Mouse (Mus musculus): ENCODE results near the gene Rufy3. TPM values are rescaled to one million over a fixed set of nuclear protein-coding genes. Genes with fewer than 3 reads are reported as not detected.
A peak's percentile ranks its signal among the peaks of the same experiment; 100 is the strongest.

The Rufy3 gene
- polyA plus RNA-seq, 1 experiment from 2014 or later = 245 TPM

- H3K27me3 ChIP-seq (replicated peaks) = no peaks in the 10 kb centered on the region
- no peaks in the 10 kb centered on the region for H3K36me3 ChIP-seq
- H3K27ac ChIP-seq = no peak overlapping the region
- no peaks in the 10 kb centered on the region for H3K9me3 ChIP-seq
- no peak for ATAC-seq (ENCODE audit: low FRiP score, low read depth)
- whole genome bisulfite sequencing = 53% methylated on average over 1 of the region's 1 CpGs
- no peak overlapping the region for H3K4me2 ChIP-seq (replicated peaks)
- peaks cover 14% of the 10 kb centered on the region for H3K4me1 ChIP-seq
- no peak overlapping the region for H3K9ac ChIP-seq
- no peak overlapping the region for H3K4me3 ChIP-seq
These were observed 5.8 kb upstream of the Rufy3 start for GRCm38 (mm10) chr5:88558991-88559390.

- no peaks in the 10 kb centered on the region for H3K27me3 ChIP-seq (replicated peaks)
- H3K9ac ChIP-seq = no peak overlapping the region
- 83% methylated on average over 9 of the region's 9 CpGs for WGBS
These were observed 3.6 kb upstream of the Rufy3 start for GRCm38 (mm10) chr5:88561080-88561814.

GRCm38 (mm10) chr5:88562863-88563780, 1.7 kb upstream of the Rufy3 start:
- Histone ChIP-seq H3K9ac (no peak overlapping the region), H3K4me1 (peaks cover 12% of the 10 kb centered on the region; the same call in 1 of the 2 replicates), H3K4me2 (replicated peaks) (no peak overlapping the region), H3K9me3 (no peaks in the 10 kb centered on the region), H3K36me3 (no peaks in the 10 kb centered on the region), H3K4me3 (no peak overlapping the region), H3K27me3 (replicated peaks) (no peaks in the 10 kb centered on the region), H3K27ac (no peak overlapping the region)
- no peak for ATAC-seq (ENCODE audit: low FRiP score, low read depth)
- 79% methylated on average over 8 of the region's 8 CpGs for WGBS

More at GRCm38 (mm10) chr5:88561080-88561814, 3.6 kb upstream of the Rufy3 start:
- H3K4me3 ChIP-seq = no peak overlapping the region
- H3K36me3 ChIP-seq = no peaks in the 10 kb centered on the region
- H3K4me2 ChIP-seq (replicated peaks) = no peak overlapping the region
- H3K27ac ChIP-seq = no peak overlapping the region
- ATAC-seq (ENCODE audit: low FRiP score, low read depth) = no peak
- H3K4me1 ChIP-seq = peaks cover 4% of the 10 kb centered on the region; the same call in 1 of the 2 replicates
- H3K9me3 ChIP-seq = no peaks in the 10 kb centered on the region

- Histone ChIP-seq H3K4me1 (peaks cover 12% of the 10 kb centered on the region; the same call in 1 of the 2 replicates), H3K27me3 (replicated peaks) (no peaks in the 10 kb centered on the region), H3K9ac (peak overlapping the region; percentile 93), H3K9me3 (no peaks in the 10 kb centered on the region), H3K4me3 (peak overlapping the region; percentile 91), H3K27ac (peak overlapping the region; percentile 86), H3K4me2 (replicated peaks) (peak overlapping the region; percentile 67), H3K36me3 (no peaks in the 10 kb centered on the region)
- peak; percentile 77 for ATAC-seq (ENCODE audit: low FRiP score, low read depth)
- WGBS = under 1% methylated on average over 118 of the region's 119 CpGs
These were observed 551 bp downstream of the Rufy3 start for GRCm38 (mm10) chr5:88565148-88566033.

- Histone ChIP-seq H3K27me3 (replicated peaks) (no peaks in the 10 kb centered on the region), H3K27ac (peak overlapping the region; percentile 86), H3K4me1 (peaks cover 12% of the 10 kb centered on the region; the same call in 1 of the 2 replicates), H3K9ac (peak overlapping the region; percentile 93), H3K9me3 (no peaks in the 10 kb centered on the region), H3K4me3 (peak overlapping the region; percentile 91), H3K4me2 (replicated peaks) (peak overlapping the region; percentile 67), H3K36me3 (no peaks in the 10 kb centered on the region)
- WGBS = 10% methylated on average over 14 of the region's 14 CpGs
- ATAC-seq (ENCODE audit: low FRiP score, low read depth) = peak; percentile 38
These were observed 1.4 kb downstream of the Rufy3 start for GRCm38 (mm10) chr5:88566034-88566841.

- WGBS = 63% methylated on average over 3 of the region's 3 CpGs
- Histone ChIP-seq H3K27ac (no peak overlapping the region), H3K9me3 (no peaks in the 10 kb centered on the region), H3K36me3 (no peaks in the 10 kb centered on the region), H3K9ac (no peak overlapping the region), H3K4me2 (replicated peaks) (no peak overlapping the region), H3K4me1 (peaks cover 12% of the 10 kb centered on the region; the same call in 1 of the 2 replicates), H3K4me3 (no peak overlapping the region), H3K27me3 (replicated peaks) (no peaks in the 10 kb centered on the region)
- no peak for ATAC-seq (ENCODE audit: low FRiP score, low read depth)
These were observed 4.7 kb downstream of the Rufy3 start for GRCm38 (mm10) chr5:88569541-88569940.

- Histone ChIP-seq H3K4me1 (no peaks in the 10 kb centered on the region), H3K27me3 (replicated peaks) (no peaks in the 10 kb centered on the region), H3K9ac (no peak overlapping the region), H3K36me3 (no peaks in the 10 kb centered on the region), H3K4me3 (no peak overlapping the region), H3K27ac (no peak overlapping the region), H3K9me3 (no peaks in the 10 kb centered on the region), H3K4me2 (replicated peaks) (no peak overlapping the region)
- ATAC-seq (ENCODE audit: low FRiP score, low read depth) = no peak
- WGBS = 88% methylated on average over 3 of the region's 3 CpGs
These were observed 10.0 kb downstream of the Rufy3 start for GRCm38 (mm10) chr5:88574829-88575228.

- Histone ChIP-seq H3K9ac (no peak overlapping the region), H3K9me3 (no peaks in the 10 kb centered on the region), H3K4me1 (no peaks in the 10 kb centered on the region), H3K4me2 (replicated peaks) (no peak overlapping the region), H3K36me3 (no peaks in the 10 kb centered on the region), H3K4me3 (no peak overlapping the region), H3K27me3 (replicated peaks) (no peaks in the 10 kb centered on the region), H3K27ac (no peak overlapping the region)
- ATAC-seq (ENCODE audit: low FRiP score, low read depth) = no peak
- WGBS = 74% methylated on average over 3 of the region's 3 CpGs
These were observed 10.9 kb downstream of the Rufy3 start for GRCm38 (mm10) chr5:88575506-88576338.

GRCm38 (mm10) chr5:88580681-88581080, 15.8 kb downstream of the Rufy3 start:
- ATAC-seq (ENCODE audit: low FRiP score, low read depth) = no peak
- Histone ChIP-seq H3K9me3 (no peaks in the 10 kb centered on the region), H3K27ac (no peak overlapping the region), H3K36me3 (no peaks in the 10 kb centered on the region), H3K4me3 (no peak overlapping the region), H3K27me3 (replicated peaks) (no peaks in the 10 kb centered on the region), H3K9ac (no peak overlapping the region), H3K4me2 (replicated peaks) (no peak overlapping the region), H3K4me1 (peaks cover 5% of the 10 kb centered on the region)
- WGBS = 87% methylated on average over 10 of the region's 10 CpGs

- H3K4me2 ChIP-seq (replicated peaks) = no peak overlapping the region
- no peak overlapping the region for H3K27ac ChIP-seq
- ATAC-seq (ENCODE audit: low FRiP score, low read depth) = no peak
- H3K9me3 ChIP-seq = no peaks in the 10 kb centered on the region
- no peak overlapping the region for H3K9ac ChIP-seq
- peaks cover 11% of the 10 kb centered on the region for H3K4me1 ChIP-seq
- H3K27me3 ChIP-seq (replicated peaks) = no peaks in the 10 kb centered on the region
- 93% methylated on average over 6 of the region's 6 CpGs for WGBS
- H3K4me3 ChIP-seq = no peak overlapping the region
- no peaks in the 10 kb centered on the region for H3K36me3 ChIP-seq
These were observed 16.5 kb downstream of the Rufy3 start for GRCm38 (mm10) chr5:88581343-88581742.

Measured in neural tube, embryonic 12.5 days (tissue).